17 mouse cellular contexts compared by ENCODE assay signal in genomic region chr7:99187451-99187850, GRCm38 (mm10). TPM values are rescaled to one million over a fixed set of nuclear protein-coding genes. Genes with fewer than 3 reads are reported as not detected.
"Had no signal": no experiment of that assay in that cellular context is flagged by ENCODE, and none has a peak within 500 bp of the region (broad histone marks: within the 10 kb centered on the region; RNA-seq: fewer than 3 reads in every experiment).

No protein-coding gene starts in this region.

- H3K4me3 ChIP-seq: layer of hippocampus, adult 2 months; limb, embryonic 12.5 days; lung, embryonic 15.5 days; megakaryocyte, embryonic 14.5 days; neural tube, embryonic 12.5 days had no signal

- H3K27ac ChIP-seq: layer of hippocampus, adult 2 months; limb, embryonic 12.5 days; lung, embryonic 15.5 days; macrophage; neural tube, embryonic 12.5 days had no signal

- DNase-seq: kidney, postnatal 10 days; kidney, postnatal 4 days; liver; lung, postnatal 14 days; midbrain, embryonic 14.5 days; thymus, adult 18-20 months; thymus, postnatal 14 days had no signal

- H3K4me1 ChIP-seq: neural tube, embryonic 12.5 days had no signal

- H3K27me3 ChIP-seq: lung, embryonic 15.5 days; neural tube, embryonic 12.5 days had no signal

- H3K9ac ChIP-seq: limb, embryonic 12.5 days; lung, embryonic 15.5 days; neural tube, embryonic 12.5 days had no signal

- H3K36me3 ChIP-seq: limb, embryonic 12.5 days; lung, embryonic 15.5 days; neural tube, embryonic 12.5 days had no signal

RNA-seq across cellular contexts. Expression of gene Mogat2, which starts 51.0 kb away (rescaled TPM):
- total RNA-seq: layer of hippocampus, adult 2 months; layer of hippocampus, postnatal 10 days; left cerebral cortex, postnatal 36 days; monocyte, adult 5-6 weeks; neutrophil, adult 5-6 weeks had no signal
